Mouse (Mus musculus): ENCODE measurements at regions not wholly inside any gene's neighbourhood (a gene's known extent, or its start where the extent isn't known, plus 50 kb on each side); places are given as distances from the start of the nearest gene placed in this dataset.
A peak's percentile ranks its signal among the peaks of the same experiment; 100 is the strongest.

DNA sequence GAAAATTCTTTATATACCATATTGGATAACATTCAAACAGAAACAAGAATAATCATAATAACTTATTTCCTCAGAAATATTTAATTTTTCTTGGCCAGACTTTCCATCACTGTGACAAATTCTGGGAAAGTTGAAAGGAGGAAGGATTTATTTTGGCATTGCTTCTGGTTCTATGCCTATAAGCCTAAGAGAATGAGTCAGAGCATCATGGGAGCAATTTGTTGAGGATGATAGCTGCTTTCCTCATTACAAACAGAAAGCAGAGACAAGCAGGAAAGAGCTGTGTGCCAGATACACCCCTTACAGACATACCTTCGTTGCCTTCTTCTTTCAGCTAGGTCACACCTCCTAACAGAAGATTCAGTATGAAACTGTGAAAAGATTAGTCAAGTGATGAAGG is 115.3 kb downstream of the Rgs21 start:
- Histone ChIP-seq H3K27ac (ENCODE audit: control insufficient read depth, insufficient read depth, low read depth, low read length) (no peak overlapping the region), H3K27me3 (ENCODE audit: control insufficient read depth, insufficient read depth, low read length) (no peaks in the 10 kb centered on the region), H3K4me3 (ENCODE audit: control insufficient read depth, low read depth, low read length) (no peak overlapping the region), H3K36me3 (ENCODE audit: control insufficient read depth, insufficient read depth, low read length) (no peaks in the 10 kb centered on the region), H3K4me1 (ENCODE audit: control insufficient read depth, insufficient read depth, low read length) (no peaks in the 10 kb centered on the region)
- no peak for TF ChIP-seq POLR2A (IDR thresholded peaks at IDR 0.05; ENCODE audit: control insufficient read depth, low read depth, low read length)
- no peak for TF ChIP-seq CTCF (IDR thresholded peaks at IDR 0.05; ENCODE audit: control insufficient read depth, insufficient read depth, insufficient replicate concordance, low read depth, low read length)

DNA sequence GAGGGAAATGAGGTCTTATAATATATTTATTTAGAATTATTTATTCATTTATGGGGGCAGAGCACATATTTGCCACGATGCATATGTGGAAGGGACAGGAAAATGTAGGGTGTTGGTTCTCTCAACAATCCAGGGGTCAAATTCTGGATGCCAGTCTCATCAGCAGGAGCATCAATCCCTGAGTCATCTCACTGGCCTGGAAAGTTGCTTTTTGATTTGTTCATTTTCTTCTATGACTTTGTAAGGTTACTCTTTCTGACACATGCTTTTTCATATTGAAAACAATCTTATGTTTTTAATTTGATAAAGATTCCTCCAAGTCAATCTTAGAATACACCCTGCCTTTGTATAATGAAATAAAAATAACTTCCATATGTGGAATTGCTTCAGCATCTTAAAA is 115.7 kb downstream of the Rgs21 start:
- no peak overlapping the region for H3K27ac ChIP-seq (ENCODE audit: control insufficient read depth, insufficient read depth, low read depth, low read length)
- no peaks in the 10 kb centered on the region for H3K4me1 ChIP-seq (ENCODE audit: control insufficient read depth, insufficient read depth, low read length)
- H3K36me3 ChIP-seq (ENCODE audit: control insufficient read depth, insufficient read depth, low read length), result no peaks in the 10 kb centered on the region
- H3K27me3 ChIP-seq (ENCODE audit: control insufficient read depth, insufficient read depth, low read length), result no peaks in the 10 kb centered on the region
- no peak for TF ChIP-seq CTCF (IDR thresholded peaks at IDR 0.05; ENCODE audit: control insufficient read depth, insufficient read depth, insufficient replicate concordance, low read depth, low read length)
- no peak for TF ChIP-seq POLR2A (IDR thresholded peaks at IDR 0.05; ENCODE audit: control insufficient read depth, low read depth, low read length)
- H3K4me3 ChIP-seq (ENCODE audit: control insufficient read depth, low read depth, low read length), result no peak overlapping the region

- Histone ChIP-seq H3K4me1 (ENCODE audit: control insufficient read depth, insufficient read depth, low read length) (no peaks in the 10 kb centered on the region), H3K27me3 (ENCODE audit: control insufficient read depth, insufficient read depth, low read length) (no peaks in the 10 kb centered on the region), H3K27ac (ENCODE audit: control insufficient read depth, insufficient read depth, low read depth, low read length) (no peak overlapping the region), H3K36me3 (ENCODE audit: control insufficient read depth, insufficient read depth, low read length) (no peaks in the 10 kb centered on the region), H3K4me3 (ENCODE audit: control insufficient read depth, low read depth, low read length) (no peak overlapping the region)
- no peak for TF ChIP-seq CTCF (IDR thresholded peaks at IDR 0.05; ENCODE audit: control insufficient read depth, insufficient read depth, insufficient replicate concordance, low read depth, low read length)
- no peak for TF ChIP-seq POLR2A (IDR thresholded peaks at IDR 0.05; ENCODE audit: control insufficient read depth, low read depth, low read length)
Measured at GRCm38 (mm10) chr1:144436617-144437016, 130.8 kb downstream of the Rgs21 start.

DNA sequence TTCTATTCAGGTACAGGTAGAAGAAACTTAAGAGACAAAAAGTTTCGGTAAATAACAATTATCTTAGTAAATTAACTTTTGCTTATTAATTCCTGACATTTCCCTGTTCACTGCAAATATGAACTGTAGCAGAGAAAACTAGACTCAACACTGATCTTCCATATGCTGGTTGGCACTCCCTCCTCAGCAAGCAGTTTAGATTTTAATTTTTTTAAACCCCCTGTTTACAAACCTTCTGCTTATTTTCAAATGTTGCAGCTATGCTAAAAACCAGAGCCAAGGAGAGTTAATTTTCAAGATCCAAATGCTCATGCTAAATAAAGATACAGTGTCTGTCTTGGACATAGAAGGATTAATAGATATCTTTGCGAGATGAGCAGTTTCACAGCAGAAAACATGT is 134.7 kb downstream of the Rgs21 start:
- TF ChIP-seq POLR2A (IDR thresholded peaks at IDR 0.05; ENCODE audit: control insufficient read depth, low read depth, low read length) (no peak), CTCF (IDR thresholded peaks at IDR 0.05; ENCODE audit: control insufficient read depth, insufficient read depth, insufficient replicate concordance, low read depth, low read length) (no peak)
- Histone ChIP-seq H3K27me3 (ENCODE audit: control insufficient read depth, insufficient read depth, low read length) (no peaks in the 10 kb centered on the region), H3K36me3 (ENCODE audit: control insufficient read depth, insufficient read depth, low read length) (no peaks in the 10 kb centered on the region), H3K27ac (ENCODE audit: control insufficient read depth, insufficient read depth, low read depth, low read length) (no peak overlapping the region), H3K4me3 (ENCODE audit: control insufficient read depth, low read depth, low read length) (no peak overlapping the region), H3K4me1 (ENCODE audit: control insufficient read depth, insufficient read depth, low read length) (no peaks in the 10 kb centered on the region)

DNA sequence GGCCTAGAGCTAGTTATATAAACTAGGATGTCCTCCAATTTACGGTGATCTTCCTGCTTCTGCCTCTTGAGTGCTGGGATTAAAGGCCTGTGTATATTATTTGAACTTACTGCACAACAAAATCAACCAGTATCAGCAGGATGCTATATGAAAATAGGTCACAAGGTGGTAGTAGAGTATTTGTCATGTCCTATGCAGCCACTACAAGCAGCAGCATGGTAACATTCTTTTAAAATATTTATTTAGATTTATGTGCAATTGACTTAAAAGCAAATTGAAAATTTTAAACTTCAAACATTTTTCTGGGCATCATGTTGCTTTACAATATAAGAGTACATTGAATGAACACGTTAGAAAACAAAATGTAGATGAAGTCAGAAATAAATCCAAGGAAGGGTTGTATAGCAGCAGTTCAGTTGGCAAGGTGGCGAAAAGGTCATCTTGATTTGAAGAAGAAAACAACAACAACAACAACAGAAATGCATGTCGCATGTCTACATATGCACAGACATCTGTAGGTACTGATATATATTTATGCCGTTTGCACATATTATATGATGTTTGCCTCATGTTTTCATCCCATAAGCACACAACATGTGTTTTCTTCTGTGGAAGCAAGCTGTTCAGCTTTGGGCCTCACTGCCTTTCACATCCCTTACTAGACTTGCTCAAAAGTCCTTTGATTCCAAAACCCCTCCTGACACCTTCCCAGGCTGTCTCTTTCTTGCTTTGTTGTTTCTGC is 135.8 kb downstream of the Rgs21 start:
- H3K4me1 ChIP-seq (ENCODE audit: control insufficient read depth, insufficient read depth, low read length), result no peaks in the 10 kb centered on the region
- TF ChIP-seq POLR2A (IDR thresholded peaks at IDR 0.05; ENCODE audit: control insufficient read depth, low read depth, low read length), result no peak
- no peak for TF ChIP-seq CTCF (IDR thresholded peaks at IDR 0.05; ENCODE audit: control insufficient read depth, insufficient read depth, insufficient replicate concordance, low read depth, low read length)
- no peaks in the 10 kb centered on the region for H3K27me3 ChIP-seq (ENCODE audit: control insufficient read depth, insufficient read depth, low read length)
- no peaks in the 10 kb centered on the region for H3K36me3 ChIP-seq (ENCODE audit: control insufficient read depth, insufficient read depth, low read length)
- H3K4me3 ChIP-seq (ENCODE audit: control insufficient read depth, low read depth, low read length), result no peak overlapping the region
- no peak overlapping the region for H3K27ac ChIP-seq (ENCODE audit: control insufficient read depth, insufficient read depth, low read depth, low read length)

DNA sequence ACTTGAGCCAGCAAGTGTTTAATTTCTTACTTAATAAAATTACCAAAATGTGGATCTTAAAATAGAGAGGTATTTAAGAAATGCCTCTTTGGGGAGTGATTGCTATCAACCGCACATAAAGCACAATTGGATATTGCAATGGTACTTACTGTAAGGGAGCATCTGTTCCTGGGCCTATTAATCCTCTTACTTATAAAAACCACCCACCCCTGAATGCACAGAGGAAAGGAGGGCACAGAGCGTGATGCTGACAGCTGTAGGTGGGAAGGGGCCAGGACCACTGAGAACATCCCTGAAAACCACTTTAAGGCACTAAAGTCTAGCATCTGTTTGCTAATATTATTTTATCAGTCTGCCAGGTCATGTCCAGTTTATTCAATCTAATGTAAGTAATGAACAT is 146.1 kb downstream of the Rgs21 start:
- H3K27ac ChIP-seq (ENCODE audit: control insufficient read depth, insufficient read depth, low read depth, low read length), result no peak overlapping the region
- no peaks in the 10 kb centered on the region for H3K36me3 ChIP-seq (ENCODE audit: control insufficient read depth, insufficient read depth, low read length)
- no peak overlapping the region for H3K4me3 ChIP-seq (ENCODE audit: control insufficient read depth, low read depth, low read length)
- H3K27me3 ChIP-seq (ENCODE audit: control insufficient read depth, insufficient read depth, low read length), result no peaks in the 10 kb centered on the region
- no peaks in the 10 kb centered on the region for H3K4me1 ChIP-seq (ENCODE audit: control insufficient read depth, insufficient read depth, low read length)
- no peak for TF ChIP-seq POLR2A (IDR thresholded peaks at IDR 0.05; ENCODE audit: control insufficient read depth, low read depth, low read length)
- TF ChIP-seq CTCF (IDR thresholded peaks at IDR 0.05; ENCODE audit: control insufficient read depth, insufficient read depth, insufficient replicate concordance, low read depth, low read length), result no peak

- Histone ChIP-seq H3K27me3 (ENCODE audit: control insufficient read depth, insufficient read depth, low read length) (no peaks in the 10 kb centered on the region), H3K4me1 (ENCODE audit: control insufficient read depth, insufficient read depth, low read length) (no peaks in the 10 kb centered on the region), H3K4me3 (ENCODE audit: control insufficient read depth, low read depth, low read length) (no peak overlapping the region), H3K36me3 (ENCODE audit: control insufficient read depth, insufficient read depth, low read length) (no peaks in the 10 kb centered on the region), H3K27ac (ENCODE audit: control insufficient read depth, insufficient read depth, low read depth, low read length) (no peak overlapping the region)
- TF ChIP-seq POLR2A (IDR thresholded peaks at IDR 0.05; ENCODE audit: control insufficient read depth, low read depth, low read length) (no peak), CTCF (IDR thresholded peaks at IDR 0.05; ENCODE audit: control insufficient read depth, insufficient read depth, insufficient replicate concordance, low read depth, low read length) (peak; percentile 97; the same call in 1 of the 2 replicates)
Measured at GRCm38 (mm10) chr1:144406387-144407383, 157.6 kb upstream of the Rgs1 start.
